Mouse (Mus musculus): ENCODE data around the gene Tmbim1. TPM values are rescaled to one million over a fixed set of nuclear protein-coding genes. Genes with fewer than 3 reads are reported as not detected.
A peak's percentile ranks its signal among the peaks of the same experiment; 100 is the strongest.

The Tmbim1 gene
- polyA plus RNA-seq, 1 experiment = 140 TPM

- TF ChIP-seq GATA1 (IDR thresholded peaks at IDR 0.05; ENCODE audit: borderline replicate concordance, low read length) = no peak
- Histone ChIP-seq H3K36me3 (replicated peaks; ENCODE audit: low read length) (peaks cover 8% of the 10 kb centered on the region), H3K4me3 (replicated peaks) (no peak overlapping the region), H3K4me1 (peaks cover 68% of the 10 kb centered on the region), H3K9me3 (peaks cover 5% of the 10 kb centered on the region), H3K27me3 (replicated peaks) (no peaks in the 10 kb centered on the region)
These were observed 2.9 kb upstream of the Tmbim1 start for GRCm38 (mm10) chr1:74308001-74308964.

GRCm38 (mm10) chr1:74307146-74307545 is 1.7 kb upstream of the Tmbim1 start:
- Histone ChIP-seq H3K9me3 (peaks cover 5% of the 10 kb centered on the region), H3K27me3 (replicated peaks) (no peaks in the 10 kb centered on the region), H3K4me3 (replicated peaks) (no peak overlapping the region), H3K36me3 (replicated peaks; ENCODE audit: low read length) (peaks cover 14% of the 10 kb centered on the region), H3K4me1 (peaks cover 68% of the 10 kb centered on the region)
- TF ChIP-seq GATA1 (IDR thresholded peaks at IDR 0.05; ENCODE audit: borderline replicate concordance, low read length) (no peak), FLI1 (IDR thresholded peaks at IDR 0.05; ENCODE audit: low read length) (no peak)

- peaks cover 5% of the 10 kb centered on the region for H3K9me3 ChIP-seq
- no peak overlapping the region for H3K4me3 ChIP-seq (replicated peaks)
- peaks cover 31% of the 10 kb centered on the region for H3K36me3 ChIP-seq (replicated peaks; ENCODE audit: low read length)
- H3K27me3 ChIP-seq (replicated peaks) = no peaks in the 10 kb centered on the region
- TF ChIP-seq FLI1 (IDR thresholded peaks at IDR 0.05; ENCODE audit: low read length) (no peak), GATA1 (IDR thresholded peaks at IDR 0.05; ENCODE audit: borderline replicate concordance, low read length) (no peak)
- peaks cover 78% of the 10 kb centered on the region for H3K4me1 ChIP-seq
These were observed 476 bp downstream of the Tmbim1 start for GRCm38 (mm10) chr1:74304946-74305345.

- TF ChIP-seq GATA1 (IDR thresholded peaks at IDR 0.05; ENCODE audit: borderline replicate concordance, low read length) = no peak
- no peak for TF ChIP-seq FLI1 (IDR thresholded peaks at IDR 0.05; ENCODE audit: low read length)
- H3K4me3 ChIP-seq (replicated peaks) = peak overlapping the region; percentile 96
- H3K4me1 ChIP-seq = peaks cover 78% of the 10 kb centered on the region
- H3K27me3 ChIP-seq (replicated peaks) = no peaks in the 10 kb centered on the region
- peaks cover 5% of the 10 kb centered on the region for H3K9me3 ChIP-seq
- H3K36me3 ChIP-seq (replicated peaks; ENCODE audit: low read length) = peaks cover 34% of the 10 kb centered on the region
These were observed 1.1 kb downstream of the Tmbim1 start for GRCm38 (mm10) chr1:74304339-74304790.

- peaks cover 5% of the 10 kb centered on the region for H3K9me3 ChIP-seq
- peaks cover 78% of the 10 kb centered on the region for H3K4me1 ChIP-seq
- TF ChIP-seq GATA1 (IDR thresholded peaks at IDR 0.05; ENCODE audit: borderline replicate concordance, low read length) = no peak
- TF ChIP-seq FLI1 (IDR thresholded peaks at IDR 0.05; ENCODE audit: low read length) = no peak
- peak overlapping the region; percentile 96 for H3K4me3 ChIP-seq (replicated peaks)
- peaks cover 41% of the 10 kb centered on the region for H3K36me3 ChIP-seq (replicated peaks; ENCODE audit: low read length)
- no peaks in the 10 kb centered on the region for H3K27me3 ChIP-seq (replicated peaks)
These were observed 1.7 kb downstream of the Tmbim1 start for GRCm38 (mm10) chr1:74303509-74304338.

- peaks cover 5% of the 10 kb centered on the region for H3K9me3 ChIP-seq
- TF ChIP-seq GATA1 (IDR thresholded peaks at IDR 0.05; ENCODE audit: borderline replicate concordance, low read length) = no peak
- no peak for TF ChIP-seq FLI1 (IDR thresholded peaks at IDR 0.05; ENCODE audit: low read length)
- H3K27me3 ChIP-seq (replicated peaks) = no peaks in the 10 kb centered on the region
- H3K4me3 ChIP-seq (replicated peaks) = peak overlapping the region; percentile 96
- peaks cover 78% of the 10 kb centered on the region for H3K4me1 ChIP-seq
- peaks cover 50% of the 10 kb centered on the region for H3K36me3 ChIP-seq (replicated peaks; ENCODE audit: low read length)
These were observed 2.6 kb downstream of the Tmbim1 start for GRCm38 (mm10) chr1:74302835-74303234.

GRCm38 (mm10) chr1:74302229-74302628 is 3.2 kb downstream of the Tmbim1 start:
- Histone ChIP-seq H3K27me3 (replicated peaks) (no peaks in the 10 kb centered on the region), H3K4me3 (replicated peaks) (peak overlapping the region; percentile 96), H3K9me3 (peaks cover 5% of the 10 kb centered on the region), H3K4me1 (peaks cover 78% of the 10 kb centered on the region), H3K36me3 (replicated peaks; ENCODE audit: low read length) (peaks cover 53% of the 10 kb centered on the region)
- TF ChIP-seq GATA1 (IDR thresholded peaks at IDR 0.05; ENCODE audit: borderline replicate concordance, low read length) (no peak), FLI1 (IDR thresholded peaks at IDR 0.05; ENCODE audit: low read length) (no peak)

- TF ChIP-seq FLI1 (IDR thresholded peaks at IDR 0.05; ENCODE audit: low read length) (no peak), GATA1 (IDR thresholded peaks at IDR 0.05; ENCODE audit: borderline replicate concordance, low read length) (no peak)
- Histone ChIP-seq H3K9me3 (peaks cover 3% of the 10 kb centered on the region), H3K4me1 (peaks cover 89% of the 10 kb centered on the region), H3K36me3 (replicated peaks; ENCODE audit: low read length) (peaks cover 54% of the 10 kb centered on the region), H3K27me3 (replicated peaks) (no peaks in the 10 kb centered on the region), H3K4me3 (replicated peaks) (peak overlapping the region; percentile 51)
These were observed 4.9 kb downstream of the Tmbim1 start for GRCm38 (mm10) chr1:74300347-74301110.

GRCm38 (mm10) chr1:74298996-74299395 is 6.4 kb downstream of the Tmbim1 start:
- H3K36me3 ChIP-seq (replicated peaks; ENCODE audit: low read length) = peaks cover 65% of the 10 kb centered on the region
- TF ChIP-seq GATA1 (IDR thresholded peaks at IDR 0.05; ENCODE audit: borderline replicate concordance, low read length) (no peak), FLI1 (IDR thresholded peaks at IDR 0.05; ENCODE audit: low read length) (no peak)
- H3K9me3 ChIP-seq = no peaks in the 10 kb centered on the region
- H3K27me3 ChIP-seq (replicated peaks) = no peaks in the 10 kb centered on the region
- H3K4me3 ChIP-seq (replicated peaks) = peak overlapping the region; percentile 18
- H3K4me1 ChIP-seq = peaks cover 92% of the 10 kb centered on the region

All from megakaryocyte, embryonic 14.5 days (primary cell).